Mouse (Mus musculus): ENCODE data around the gene Olfr743.
"Not testable (repeated sequence)": the region's sequence is repeated elsewhere in the genome, so short reads cannot be mapped to it uniquely, and the experiment has no call there.

Olfr743 gene

GRCm38 (mm10) chr14:50521539-50521938 lies at the start of gene Olfr743:
Gene Olfr743 (plus strand): TSS chr14:50521839.
- in situ Hi-C loops (cut with MseI, MboI): no loop called here

- in situ Hi-C loops (cut with MseI, MboI): no loop called here
Observed at GRCm38 (mm10) chr14:50472438-50472837, 49.2 kb upstream of the Olfr743 start, which contains the start of gene Olfr741. Gene Olfr741 (plus strand): TSS chr14:50472738.

GRCm38 (mm10) chr14:50478406-50478805 lies 43.2 kb upstream of the Olfr743 start:
- in situ Hi-C loops (cut with MseI, MboI): no loop called here

GRCm38 (mm10) chr14:50503300-50503699 lies 18.3 kb upstream of the Olfr743 start, which contains the start of gene Olfr742:
Gene Olfr742 (plus strand): TSS chr14:50503600.
- in situ Hi-C loops (cut with MseI, MboI): no loop called here

GRCm38 (mm10) chr14:50552734-50553133 lies 31.1 kb downstream of the Olfr743 start:
- in situ Hi-C loops (cut with MseI, MboI): no loop called here

GRCm38 (mm10) chr14:50573056-50573455 lies 51.4 kb downstream of the Olfr743 start:
- in situ Hi-C loops (cut with MseI, MboI): not testable (repeated sequence)
